Mouse (Mus musculus): Measurements from ENCODE around the gene Tfap2c.

DNA sequence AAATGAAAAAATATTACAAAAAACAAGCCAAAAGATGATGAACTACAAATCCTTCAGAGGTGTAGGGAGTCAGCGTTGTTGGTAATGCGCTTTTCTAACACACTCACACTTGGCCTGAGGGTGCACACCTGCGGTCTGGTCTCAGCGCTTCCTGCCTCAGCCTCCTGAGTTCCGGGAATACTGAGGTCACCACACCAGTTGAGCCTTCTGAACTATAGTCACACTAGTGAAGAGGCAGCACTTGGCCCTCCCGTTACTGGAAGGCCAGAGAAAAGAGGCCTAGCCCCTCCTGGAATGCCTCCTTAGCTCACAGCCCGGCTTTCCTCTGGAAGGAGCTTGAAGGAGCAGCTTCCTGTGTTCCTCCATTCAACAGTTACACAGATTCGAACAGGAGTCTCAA, 22.2 kb upstream of the Tfap2c start:
- TF ChIP-seq POLR2A (IDR thresholded peaks at IDR 0.05; ENCODE audit: control insufficient read depth, low read depth, low read length) (no peak), CTCF (IDR thresholded peaks at IDR 0.05; ENCODE audit: control insufficient read depth, insufficient read depth, insufficient replicate concordance, low read depth, low read length) (no peak)
